Mouse (Mus musculus): ENCODE data around the gene Ccdc24. TPM values are rescaled to one million over a fixed set of nuclear protein-coding genes. Genes with fewer than 3 reads are reported as not detected.

Ccdc24 gene
- total RNA-seq (2021) = under 1 TPM in 1 of 2 experiments, not detected in 1; 0.08 TPM
- long read RNA-seq, experiment 1, partial matches to known transcripts = 0 of 1 reads
- long read RNA-seq, experiment 1, other reads (novel, unspliced or antisense) = 0 of 1 reads
- long read RNA-seq, experiment 2 = 0 reads

- intact Hi-C loops (cut with DNase I) = no loop called here
- no peak within 1 kb of the TSS for H3K27ac ChIP-seq
- DNase-seq = no peak
- no peak within 1 kb of the TSS for H3K4me3 ChIP-seq
- TF ChIP-seq CTCF (IDR thresholded peaks at IDR 0.05) = no peak
Measured at GRCm38 (mm10) chr4:117872471-117872886, at the start of gene Ccdc24. TSS of gene Ccdc24 (minus strand) at chr4:117872557.

DNA sequence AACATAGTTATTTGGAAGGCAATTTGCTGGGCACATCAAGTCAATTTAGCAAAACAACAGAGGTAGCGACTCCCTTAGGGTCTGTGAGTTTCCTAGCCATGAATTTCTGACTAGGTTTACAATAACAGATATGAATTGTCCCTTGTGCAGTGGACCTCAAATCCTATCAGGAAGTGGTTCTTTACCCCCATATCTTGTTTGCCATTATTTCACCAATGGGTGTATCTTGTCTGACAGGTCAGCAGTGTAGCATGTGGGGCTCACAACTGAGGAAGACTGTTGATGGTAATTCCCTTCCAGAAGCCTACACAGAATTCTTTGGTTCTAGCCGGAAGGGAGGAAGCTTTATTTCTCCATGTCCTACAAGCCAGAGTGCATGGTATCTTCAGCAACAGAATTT lies 49.0 kb upstream of the Ccdc24 start:
- H3K27ac ChIP-seq = no peak overlapping the region
- no peak for TF ChIP-seq CTCF (IDR thresholded peaks at IDR 0.05)
- DNase-seq = no peak
- intact Hi-C loops (cut with DNase I) = loop anchor here (10.0 kb wide), 1 partner anchor 373 kb away; the partner anchor contains the start of gene Ptprf
- H3K4me3 ChIP-seq = no peak overlapping the region

DNA sequence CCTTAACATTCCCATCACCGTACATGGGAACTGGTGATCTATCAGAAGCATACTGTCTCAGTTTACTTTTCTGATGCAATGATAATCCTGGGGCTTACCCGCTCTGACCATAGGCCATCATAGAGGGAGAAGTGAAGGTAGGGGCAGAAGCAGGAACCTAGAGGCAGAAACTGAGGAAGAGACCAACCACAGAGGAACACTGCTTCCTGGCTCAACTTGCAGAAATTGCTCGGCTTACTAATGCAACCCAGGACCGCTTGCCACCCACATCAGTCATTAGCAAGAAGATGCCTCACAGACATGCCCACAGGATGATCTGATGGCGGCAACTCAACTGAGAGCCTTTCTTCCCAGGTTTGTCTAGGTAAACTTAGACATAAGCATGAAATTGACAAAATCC lies 46.4 kb upstream of the Ccdc24 start:
- no peak for TF ChIP-seq CTCF (IDR thresholded peaks at IDR 0.05)
- DNase-seq = no peak
- no peak overlapping the region for H3K27ac ChIP-seq
- no peak overlapping the region for H3K4me3 ChIP-seq
- intact Hi-C loops (cut with DNase I) = no loop called here

- DNase-seq = no peak
- no peak for TF ChIP-seq CTCF (IDR thresholded peaks at IDR 0.05)
- no peak overlapping the region for H3K27ac ChIP-seq
- intact Hi-C loops (cut with DNase I) = no loop called here
- H3K4me3 ChIP-seq = no peak overlapping the region
Measured at GRCm38 (mm10) chr4:117918261-117918660, 45.9 kb upstream of the Ccdc24 start.

- Histone ChIP-seq H3K27ac (no peak overlapping the region), H3K4me3 (no peak overlapping the region)
- no peak for DNase-seq
- TF ChIP-seq CTCF (IDR thresholded peaks at IDR 0.05) = no peak
- intact Hi-C loops (cut with DNase I) = no loop called here
Measured at GRCm38 (mm10) chr4:117917847-117918246, 45.5 kb upstream of the Ccdc24 start.

DNA sequence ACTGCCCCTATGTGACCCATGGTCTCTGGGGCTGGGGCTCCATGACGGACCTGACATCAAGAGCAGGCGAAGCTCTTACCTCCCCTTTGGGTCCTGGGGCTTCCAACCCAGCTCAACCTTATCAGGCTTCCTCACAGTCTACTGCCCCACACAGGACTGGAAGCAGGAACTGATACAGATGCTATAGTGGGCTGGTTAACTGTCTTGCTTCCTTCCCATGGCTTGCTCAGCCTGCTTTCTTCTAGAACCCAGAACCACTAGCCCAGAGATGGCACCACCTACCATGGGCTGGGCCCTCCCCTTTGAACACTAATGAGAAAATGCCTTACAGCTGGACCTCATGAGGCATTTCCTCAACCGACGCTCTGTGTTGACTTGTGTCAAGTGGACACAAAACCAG lies 45.0 kb upstream of the Ccdc24 start:
- Histone ChIP-seq H3K4me3 (no peak overlapping the region), H3K27ac (no peak overlapping the region)
- TF ChIP-seq CTCF (IDR thresholded peaks at IDR 0.05) = no peak
- intact Hi-C loops (cut with DNase I) = no loop called here
- DNase-seq = no peak

DNA sequence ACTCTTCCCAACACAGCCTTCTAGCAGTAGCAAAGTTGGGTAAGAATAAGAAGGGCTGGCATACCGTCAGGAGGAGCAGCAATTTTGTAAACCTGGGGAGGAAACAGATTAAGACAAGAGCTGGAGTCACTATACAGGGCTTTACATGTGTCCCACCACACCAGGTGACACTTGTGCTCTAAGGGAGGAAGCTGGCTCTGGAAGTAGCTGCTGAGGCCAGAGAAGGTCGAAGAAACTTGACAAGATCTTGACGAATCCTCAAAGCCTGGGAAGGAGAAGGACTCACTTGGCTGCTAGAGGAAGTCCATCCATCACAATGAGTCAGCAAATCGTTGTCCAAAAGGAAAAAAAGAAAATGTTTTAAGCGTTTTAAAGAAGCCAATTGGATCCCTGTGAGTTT lies 44.0 kb upstream of the Ccdc24 start:
- intact Hi-C loops (cut with DNase I) = no loop called here
- no peak for DNase-seq
- Histone ChIP-seq H3K4me3 (no peak overlapping the region), H3K27ac (no peak overlapping the region)
- TF ChIP-seq CTCF (IDR thresholded peaks at IDR 0.05) = no peak

DNA sequence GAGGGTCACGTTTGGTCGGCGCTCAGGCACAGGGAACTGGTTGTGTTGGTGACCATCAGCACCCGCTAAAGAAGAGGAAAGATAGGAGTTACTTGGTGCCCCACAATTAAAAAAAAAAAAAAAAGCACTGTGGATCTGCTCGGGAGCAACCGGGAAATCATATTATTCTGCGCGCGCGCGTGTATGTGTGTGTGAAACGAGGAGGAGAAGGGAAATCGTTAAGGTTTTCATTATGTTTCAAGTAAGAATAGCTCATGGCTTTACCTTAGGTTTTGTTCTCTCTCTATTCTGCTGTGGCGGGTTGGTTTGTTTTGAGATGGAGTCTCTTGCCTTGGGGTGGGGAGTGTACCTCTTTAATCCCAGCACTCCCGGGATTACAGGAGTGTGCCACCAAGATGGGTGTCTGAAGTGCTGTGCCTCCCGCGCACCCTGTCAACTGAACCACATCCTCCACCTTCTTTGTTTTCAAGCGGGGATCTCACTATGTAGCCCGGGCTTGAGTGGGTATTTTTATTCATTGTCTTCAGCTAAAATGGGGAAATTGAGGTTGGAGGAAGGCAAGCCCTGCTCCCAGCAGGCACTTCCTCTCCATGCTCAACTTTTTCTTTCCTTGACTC lies 43.2 kb upstream of the Ccdc24 start:
- TF ChIP-seq CTCF (IDR thresholded peaks at IDR 0.05) = no peak
- Histone ChIP-seq H3K4me3 (peak overlapping the region; percentile 95), H3K27ac (peak overlapping the region; percentile 98)
- DNase-seq = no peak
- intact Hi-C loops (cut with DNase I) = loop anchor here (2.0 kb wide), 1 partner anchor 81 kb away; the partner anchor contains the start of gene Slc6a9

DNA sequence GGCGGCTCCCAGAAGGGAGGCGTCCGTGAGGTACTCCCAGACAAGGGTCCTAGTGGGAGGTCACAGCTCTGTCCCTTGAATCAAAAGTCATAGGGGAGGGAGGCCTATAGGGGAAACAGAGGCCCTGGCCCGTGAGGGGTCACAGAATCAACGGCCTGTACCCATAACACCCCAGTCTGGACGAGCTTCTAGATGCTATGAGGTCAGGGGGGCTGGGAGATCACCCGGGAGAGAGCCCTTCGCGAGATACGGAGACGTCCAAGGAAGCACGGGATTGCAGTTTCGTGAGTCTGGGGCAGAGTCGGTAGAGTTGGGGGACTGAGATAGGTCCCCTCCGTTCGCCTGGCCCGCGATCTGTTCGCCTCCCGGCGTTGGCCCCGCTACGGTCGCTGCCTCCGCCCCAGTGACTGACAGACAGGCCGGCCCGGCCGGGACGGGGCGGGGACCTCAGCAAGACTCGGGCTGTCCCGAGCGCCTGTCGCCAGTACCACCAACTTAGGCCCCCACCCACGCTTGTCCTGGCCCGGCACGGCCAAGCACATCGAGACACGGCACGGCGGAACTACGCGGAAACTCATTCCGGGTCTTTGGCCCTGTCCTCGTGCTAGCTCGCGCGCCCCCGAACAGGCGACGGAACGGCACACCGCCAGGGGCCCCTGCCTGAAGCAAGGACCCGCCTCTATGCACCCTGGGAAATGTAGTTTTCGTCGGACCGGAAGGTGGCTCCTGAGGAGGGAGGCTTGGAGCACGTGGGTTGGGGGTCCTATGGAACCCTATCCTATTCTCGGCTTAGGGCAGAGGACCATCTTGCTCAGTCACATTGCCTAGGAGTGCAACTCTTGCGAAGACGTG lies 42.5 kb upstream of the Ccdc24 start, which contains the start of gene Ipo13:
Gene Ipo13 (minus strand): TSS at position 409 of the 852 bp plus-strand sequence.
- peak within 1 kb of the TSS; percentile 95 for H3K4me3 ChIP-seq
- peak; percentile 94 for DNase-seq
- peak; percentile 22; the same call in 1 of the 2 replicates for TF ChIP-seq CTCF (IDR thresholded peaks at IDR 0.05)
- intact Hi-C loops (cut with DNase I) = loop anchor here (2.0 kb wide), 1 partner anchor 80 kb away; the partner anchor contains the start of gene Slc6a9
- H3K27ac ChIP-seq = peak within 1 kb of the TSS; percentile 98

DNA sequence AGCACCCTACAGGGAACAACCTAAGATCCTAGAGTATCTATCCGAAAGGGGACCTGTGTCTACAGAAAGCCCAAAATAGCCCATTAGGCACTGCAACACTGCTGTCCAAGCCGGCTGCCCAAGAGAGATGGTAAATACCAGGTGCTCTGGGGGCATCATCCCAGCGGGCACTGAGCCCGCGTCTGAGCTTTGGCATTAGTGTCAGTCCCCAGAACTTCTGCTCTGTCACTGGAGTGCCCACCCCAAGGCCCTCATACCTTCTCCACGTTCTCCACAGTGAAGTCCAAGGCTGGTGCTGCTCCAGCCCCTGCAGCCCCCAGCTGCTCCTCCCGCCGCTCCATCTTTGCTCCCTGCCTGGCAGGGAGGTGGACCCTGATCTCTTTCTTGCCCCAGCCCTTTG lies 41.7 kb upstream of the Ccdc24 start:
- peak overlapping the region; percentile 98 for H3K27ac ChIP-seq
- H3K4me3 ChIP-seq = peak overlapping the region; percentile 95
- intact Hi-C loops (cut with DNase I) = loop anchor here (2.0 kb wide), 1 partner anchor 79 kb away; the partner anchor contains the start of gene Slc6a9
- TF ChIP-seq CTCF (IDR thresholded peaks at IDR 0.05) = no peak
- DNase-seq = peak; percentile 90

DNA sequence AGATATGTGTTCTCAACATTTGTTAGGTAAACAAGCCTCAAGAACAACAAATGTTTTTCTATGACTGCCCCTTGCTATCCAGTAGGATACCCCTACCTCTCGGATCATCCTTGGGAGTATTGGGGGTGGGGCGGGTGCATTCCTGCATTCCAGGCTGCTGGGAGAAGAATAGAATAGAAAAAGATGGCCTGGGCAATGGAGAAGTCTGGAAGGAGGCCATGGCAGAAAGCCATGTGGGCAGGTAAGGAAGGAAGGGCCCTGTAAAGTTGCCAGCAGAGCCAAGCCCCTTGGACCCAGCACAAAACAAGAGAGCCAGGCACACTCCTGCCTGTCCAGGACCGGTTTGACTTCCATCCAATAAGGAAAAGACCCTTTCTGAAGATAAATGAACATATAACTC lies 41.1 kb upstream of the Ccdc24 start:
- peak overlapping the region; percentile 95 for H3K4me3 ChIP-seq
- peak; percentile 50 for DNase-seq
- peak overlapping the region; percentile 98 for H3K27ac ChIP-seq
- intact Hi-C loops (cut with DNase I) = loop anchor here (1.0 kb wide), 1 partner anchor 237 kb away; no protein-coding TSS in a partner anchor
- no peak for TF ChIP-seq CTCF (IDR thresholded peaks at IDR 0.05)

- intact Hi-C loops (cut with DNase I) = loop anchor here (1.0 kb wide), 1 partner anchor 238 kb away; no protein-coding TSS in a partner anchor
- DNase-seq = no peak
- no peak for TF ChIP-seq CTCF (IDR thresholded peaks at IDR 0.05)
- peak overlapping the region; percentile 95 for H3K4me3 ChIP-seq
- peak overlapping the region; percentile 98 for H3K27ac ChIP-seq
Measured at GRCm38 (mm10) chr4:117912685-117913273, 40.4 kb upstream of the Ccdc24 start.
